Comparison of ENCODE assay signal across 9 mouse cellular contexts in genomic region chr1:87418733-87419132, GRCm38 (mm10). TPM values are rescaled to one million over a fixed set of nuclear protein-coding genes. Genes with fewer than 3 reads are reported as not detected.
DNase-seq lines count a peak whose midpoint lies in the region; ATAC-seq and TF ChIP-seq lines count a peak whose summit lies in the region.
"Had no signal": no experiment of that assay in that cellular context is flagged by ENCODE, and none has a peak within 500 bp of the region (broad histone marks: within the 10 kb centered on the region; RNA-seq: fewer than 3 reads in every experiment).

No protein-coding gene starts in this region.

- no peak for ATAC-seq in midbrain, postnatal 0 days (ENCODE audit: low FRiP score)

- peak; percentile 89 for TF ChIP-seq CTCF in heart, adult 2 months (IDR thresholded peaks at IDR 0.05)
- peak; percentile 79 for TF ChIP-seq CTCF in midbrain, postnatal 0 days (IDR thresholded peaks at IDR 0.05)
- TF ChIP-seq CTCF in cortical plate, adult 2 months (IDR thresholded peaks at IDR 0.05; ENCODE audit: extremely low read depth, insufficient read depth, low read length) = peak; percentile 40; the same call in 1 of the 2 replicates

- no peaks in the 10 kb centered on the region for H3K4me1 ChIP-seq in heart, adult 2 months (ENCODE audit: control insufficient read depth, insufficient read depth, low read length)
- H3K4me1 ChIP-seq in midbrain, postnatal 0 days (ENCODE audit: insufficient read depth, low read length) = no peaks in the 10 kb centered on the region
- no peaks in the 10 kb centered on the region for H3K4me1 ChIP-seq in midbrain, embryonic 10.5 days
- no peaks in the 10 kb centered on the region for H3K4me1 ChIP-seq in cortical plate, adult 2 months (ENCODE audit: control insufficient read depth, insufficient read depth, low read length)
- H3K4me1 ChIP-seq: limb, embryonic 12.5 days had no signal

- H3K27ac ChIP-seq in heart, adult 2 months = no peak overlapping the region
- H3K27ac ChIP-seq in midbrain, postnatal 0 days (ENCODE audit: low read depth, low read length) = no peak overlapping the region
- H3K27ac ChIP-seq in midbrain, embryonic 10.5 days (replicated peaks) = no peak overlapping the region
- H3K27ac ChIP-seq in cortical plate, adult 2 months (ENCODE audit: insufficient read depth, low read length) = no peak overlapping the region
- H3K27ac ChIP-seq: limb, embryonic 12.5 days had no signal

- no peak overlapping the region for H3K4me2 ChIP-seq in midbrain, postnatal 0 days (ENCODE audit: low read depth, low read length, poor library complexity, severe bottlenecking)
- H3K4me2 ChIP-seq: limb, embryonic 12.5 days had no signal

- TF ChIP-seq POLR2A in heart, adult 2 months (IDR thresholded peaks at IDR 0.05; ENCODE audit: insufficient read depth, low read depth, low read length) = no peak
- TF ChIP-seq POLR2A in cortical plate, adult 2 months (IDR thresholded peaks at IDR 0.05; ENCODE audit: extremely low read depth, insufficient read depth, low read length) = no peak

- TF ChIP-seq EP300 in heart, adult 2 months (IDR thresholded peaks at IDR 0.05; ENCODE audit: insufficient read depth, low read depth, low read length) = no peak

- H3K4me3 ChIP-seq in heart, adult 2 months = no peak overlapping the region
- H3K4me3 ChIP-seq in midbrain, postnatal 0 days (ENCODE audit: low read depth, low read length) = no peak overlapping the region
- no peak overlapping the region for H3K4me3 ChIP-seq in midbrain, embryonic 10.5 days
- no peak overlapping the region for H3K4me3 ChIP-seq in cortical plate, adult 2 months (ENCODE audit: insufficient read depth, low read length)
- H3K4me3 ChIP-seq: limb, embryonic 12.5 days had no signal

- no peaks in the 10 kb centered on the region for H3K79me2 ChIP-seq in heart, adult 2 months (replicated peaks; ENCODE audit: control insufficient read depth, insufficient read depth, low read length)

- intact Hi-C loops in heart, adult 2 months (cut with DNase I) = loop anchor here (10.0 kb wide), 1 partner anchor 174 kb away; no protein-coding TSS in a partner anchor
- intact Hi-C loops in heart, postnatal 36 days (cut with DNase I) = no loop called here

- H3K36me3 ChIP-seq in heart, adult 2 months (ENCODE audit: control insufficient read depth, insufficient read depth, low read length) = no peaks in the 10 kb centered on the region; the same call in 1 of the 2 replicates
- H3K36me3 ChIP-seq in midbrain, postnatal 0 days (ENCODE audit: insufficient read depth, low read length) = peaks cover 29% of the 10 kb centered on the region; the same call in 1 of the 2 replicates
- peaks cover 62% of the 10 kb centered on the region for H3K36me3 ChIP-seq in midbrain, embryonic 10.5 days

- 84% methylated on average over 4 of the region's 4 CpGs for WGBS in heart, adult 2 months
- 91% methylated on average over 4 of the region's 4 CpGs for WGBS in midbrain, postnatal 0 days
- 97% methylated on average over 4 of the region's 4 CpGs for WGBS in midbrain, embryonic 10.5 days

- no peak overlapping the region for H3K9ac ChIP-seq in heart, adult 2 months (ENCODE audit: low read depth, low read length)
- H3K9ac ChIP-seq in midbrain, postnatal 0 days (replicated peaks; ENCODE audit: low read length, poor library complexity, severe bottlenecking) = no peak overlapping the region
- H3K9ac ChIP-seq: limb, embryonic 12.5 days had no signal

- no peaks in the 10 kb centered on the region for H3K9me3 ChIP-seq in midbrain, postnatal 0 days (ENCODE audit: low read length)
- H3K9me3 ChIP-seq in midbrain, embryonic 10.5 days (replicated peaks) = no peaks in the 10 kb centered on the region
- H3K9me3 ChIP-seq: limb, embryonic 12.5 days had no signal

- no peak for DNase-seq in heart, adult 2 months
- DNase-seq in heart, postnatal 36 days = no peak
- DNase-seq in midbrain, postnatal 0 days (ENCODE audit: low spot score) = peak; percentile 54
- no peak for DNase-seq in midbrain, embryonic 10.5 days (ENCODE audit: low spot score)
- DNase-seq in mesoderm, embryonic 11.5 days (ENCODE audit: low read depth, low spot score) = peak; percentile 70
- DNase-seq in gastrocnemius, postnatal 4 days (ENCODE audit: low spot score in 2 of 2) = no peak
- DNase-seq in urinary bladder, postnatal 14 days (ENCODE audit: low spot score) = no peak

- H3K27me3 ChIP-seq in heart, adult 2 months (ENCODE audit: control insufficient read depth, insufficient read depth, low read length) = no peaks in the 10 kb centered on the region
- H3K27me3 ChIP-seq in midbrain, postnatal 0 days (ENCODE audit: insufficient read depth, low read length) = no peaks in the 10 kb centered on the region
- H3K27me3 ChIP-seq in midbrain, embryonic 10.5 days (ENCODE audit: low read depth, poor library complexity, severe bottlenecking) = no peaks in the 10 kb centered on the region
- H3K27me3 ChIP-seq: limb, embryonic 12.5 days had no signal

RNA-seq across cellular contexts. Expression of gene Kcnj13, which starts 24.2 kb away (rescaled TPM):
- total RNA-seq in heart, adult 2 months (2021) = not detected
- 0.29 TPM in 1 of 2 replicates, not detected in the other for polyA plus RNA-seq in heart, adult 2 months (2012; rRNA removed)
- not detected for total RNA-seq in heart, postnatal 36 days (2021)
- total RNA-seq in midbrain, postnatal 0 days (2014; rRNA removed) = 4.5 and 8.0 TPM in 2 replicates
- polyA plus RNA-seq in midbrain, postnatal 0 days (2015; fragmentation: Nextera tagmentation; extraction: Ambion mirVana) = 10.2 and 10.8 TPM in 2 replicates
- polyA plus RNA-seq in midbrain, embryonic 10.5 days (2016; fragmentation: Nextera tagmentation; extraction: Ambion mirVana) = 0.16 and 0.73 TPM in 2 replicates
- polyA plus RNA-seq in cortical plate, adult 2 months (2012; rRNA removed) = 1.8 and 3.3 TPM in 2 replicates
- under 1 TPM; 0.22 to 0.54 TPM for total RNA-seq in gastrocnemius, postnatal 4 days (2021)

RNA-seq across cellular contexts. Expression of gene Snorc, which starts 51.3 kb away (rescaled TPM):
- total RNA-seq in heart, adult 2 months (2021) = not detected
- polyA plus RNA-seq in heart, adult 2 months (2012; rRNA removed) = 1.6 TPM in 1 of 2 replicates, not detected in the other
- not detected for total RNA-seq in heart, postnatal 36 days (2021)
- not detected in 2 replicates for total RNA-seq in midbrain, postnatal 0 days (2014; rRNA removed)
- 2.9 and 3.6 TPM in 2 replicates for polyA plus RNA-seq in midbrain, postnatal 0 days (2015; fragmentation: Nextera tagmentation; extraction: Ambion mirVana)
- not detected in 2 replicates for polyA plus RNA-seq in midbrain, embryonic 10.5 days (2016; fragmentation: Nextera tagmentation; extraction: Ambion mirVana)
- polyA plus RNA-seq in cortical plate, adult 2 months (2012; rRNA removed) = 1.3 and 2.2 TPM in 2 replicates
- not detected for total RNA-seq in gastrocnemius, postnatal 4 days (2021)

Comparison
In these comparisons a context has a peak if more than half of its experiments do, and no peak if none do; other contexts are left out.
1. DNase-seq: peak in midbrain, postnatal 0 days (single experiment) and mesoderm, embryonic 11.5 days (single experiment); none in heart, adult 2 months (0 of 2), heart, postnatal 36 days (0 of 2), midbrain, embryonic 10.5 days (single experiment), gastrocnemius, postnatal 4 days (0 of 2) and urinary bladder, postnatal 14 days (single experiment).
2. Peak in every context shown above with its lines, with median percentiles within 50 percentile points of each other: CTCF ChIP-seq.